Mouse (Mus musculus): ENCODE measurements at regions not wholly inside any gene's neighbourhood (a gene's known extent, or its start where the extent isn't known, plus 50 kb on each side); places are given as distances from the start of the nearest gene placed in this dataset.

DNA sequence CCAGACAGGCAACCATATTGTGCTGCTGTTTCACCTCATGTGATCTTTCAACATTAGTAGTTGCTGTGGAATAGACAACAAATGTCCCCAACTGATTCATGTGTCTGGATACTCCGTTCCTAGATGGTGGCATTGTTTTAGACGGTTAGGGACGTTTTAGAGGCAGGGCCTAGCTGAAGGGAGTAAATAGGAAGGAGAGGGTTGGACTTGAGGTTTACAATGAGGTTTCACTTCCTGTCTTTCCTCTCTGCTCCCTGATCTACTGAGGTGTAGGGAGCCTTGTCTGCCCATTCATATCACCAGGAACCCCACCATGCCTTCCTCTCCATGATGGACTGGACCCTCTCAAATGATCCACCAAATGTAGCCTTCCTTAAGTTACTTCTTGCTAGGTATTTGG lies 168.1 kb downstream of the Mex3b start:
- no peak for DNase-seq

DNA sequence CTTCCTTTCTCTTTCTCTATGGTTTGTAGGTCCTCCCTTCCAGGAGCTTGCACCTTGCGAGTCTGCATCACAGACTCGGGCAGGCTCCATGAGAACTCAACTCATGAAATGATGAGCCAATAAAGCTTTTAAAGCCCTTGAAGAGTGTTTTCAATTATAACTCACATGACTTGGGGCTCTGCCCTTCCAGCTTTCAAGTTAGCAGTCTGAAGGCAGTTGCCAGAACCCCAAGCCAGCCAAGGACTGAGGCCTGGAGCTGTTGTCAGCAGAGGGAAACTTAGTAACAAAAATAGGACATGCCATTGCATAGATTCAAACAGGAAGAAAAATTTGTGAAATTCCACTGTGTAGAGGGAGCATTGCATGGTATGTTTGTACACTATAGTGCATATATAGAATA lies 169.3 kb downstream of the Mex3b start:
- H3K4me3 ChIP-seq (ENCODE audit: low read depth, low read length) = no peak overlapping the region
- H3K36me3 ChIP-seq (replicated peaks; ENCODE audit: insufficient read depth, low read length) = no peaks in the 10 kb centered on the region
- no peak overlapping the region for H3K4me2 ChIP-seq (ENCODE audit: low read depth, low read length)
- no peak overlapping the region for H3K27ac ChIP-seq (ENCODE audit: low read depth)
- WGBS (ENCODE audit: insufficient replicate concordance) = 95% methylated on average over 2 of the region's 2 CpGs
- no peaks in the 10 kb centered on the region for H3K9me3 ChIP-seq (ENCODE audit: low read length)
- ATAC-seq (no peak), DNase-seq (no peak)
- H3K4me1 ChIP-seq (ENCODE audit: insufficient read depth) = no peaks in the 10 kb centered on the region
- H3K27me3 ChIP-seq (ENCODE audit: insufficient read depth, low read length) = no peaks in the 10 kb centered on the region
- no peak overlapping the region for H3K9ac ChIP-seq (replicated peaks)
- TF ChIP-seq EP300 (IDR thresholded peaks at IDR 0.05; ENCODE audit: low read depth) (no peak), CTCF (IDR thresholded peaks at IDR 0.05; ENCODE audit: low read depth) (no peak)

More for the DNA sequence above, 168.1 kb downstream of the Mex3b start:
- H3K4me1 ChIP-seq (ENCODE audit: insufficient read depth) = no peaks in the 10 kb centered on the region
- H3K4me3 ChIP-seq (ENCODE audit: low read depth, low read length) = no peak overlapping the region
- ATAC-seq = no peak
- H3K27ac ChIP-seq (ENCODE audit: low read depth) = no peak overlapping the region
- no peaks in the 10 kb centered on the region for H3K36me3 ChIP-seq (replicated peaks; ENCODE audit: insufficient read depth, low read length)
- no peaks in the 10 kb centered on the region for H3K9me3 ChIP-seq (ENCODE audit: low read length)
- 59% methylated on average over 3 of the region's 3 CpGs for WGBS (ENCODE audit: insufficient replicate concordance)
- no peak overlapping the region for H3K9ac ChIP-seq (replicated peaks)
- H3K4me2 ChIP-seq (ENCODE audit: low read depth, low read length) = no peak overlapping the region
- TF ChIP-seq CTCF (IDR thresholded peaks at IDR 0.05; ENCODE audit: low read depth) (no peak), EP300 (IDR thresholded peaks at IDR 0.05; ENCODE audit: low read depth) (no peak)
- H3K27me3 ChIP-seq (ENCODE audit: insufficient read depth, low read length) = no peaks in the 10 kb centered on the region

DNA sequence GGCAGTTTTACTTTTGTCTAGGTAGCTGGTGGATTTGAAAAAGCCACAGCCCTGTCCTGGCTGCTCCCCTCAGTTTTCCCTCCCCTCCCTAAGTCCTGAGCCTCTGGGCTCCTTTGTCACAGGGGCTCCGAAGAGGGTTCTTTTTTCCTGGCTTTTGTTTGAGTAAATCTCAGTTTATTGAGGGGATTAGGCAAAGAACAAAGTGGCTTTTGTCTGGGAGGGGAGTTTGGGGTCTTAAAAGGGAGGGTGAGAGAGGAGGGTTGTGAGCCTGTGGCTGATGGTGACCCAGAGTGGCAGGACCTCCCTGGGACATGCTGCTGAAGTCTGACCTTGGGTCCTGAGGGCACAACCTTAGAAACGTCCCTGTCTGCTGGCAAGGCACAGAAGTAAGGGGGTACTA lies 170.0 kb downstream of the Mex3b start:
- no peak for DNase-seq
- TF ChIP-seq CTCF (IDR thresholded peaks at IDR 0.05; ENCODE audit: low read depth) (no peak), EP300 (IDR thresholded peaks at IDR 0.05; ENCODE audit: low read depth) (no peak)
- H3K4me3 ChIP-seq (ENCODE audit: low read depth, low read length) = no peak overlapping the region
- no peaks in the 10 kb centered on the region for H3K9me3 ChIP-seq (ENCODE audit: low read length)
- no peaks in the 10 kb centered on the region for H3K36me3 ChIP-seq (replicated peaks; ENCODE audit: insufficient read depth, low read length)
- H3K4me1 ChIP-seq (ENCODE audit: insufficient read depth) = no peaks in the 10 kb centered on the region
- ATAC-seq = no peak
- H3K27ac ChIP-seq (ENCODE audit: low read depth) = no peak overlapping the region
- 27% methylated on average over 2 of the region's 2 CpGs for WGBS (ENCODE audit: insufficient replicate concordance)
- H3K27me3 ChIP-seq (ENCODE audit: insufficient read depth, low read length) = no peaks in the 10 kb centered on the region
- H3K4me2 ChIP-seq (ENCODE audit: low read depth, low read length) = no peak overlapping the region
- no peak overlapping the region for H3K9ac ChIP-seq (replicated peaks)

DNA sequence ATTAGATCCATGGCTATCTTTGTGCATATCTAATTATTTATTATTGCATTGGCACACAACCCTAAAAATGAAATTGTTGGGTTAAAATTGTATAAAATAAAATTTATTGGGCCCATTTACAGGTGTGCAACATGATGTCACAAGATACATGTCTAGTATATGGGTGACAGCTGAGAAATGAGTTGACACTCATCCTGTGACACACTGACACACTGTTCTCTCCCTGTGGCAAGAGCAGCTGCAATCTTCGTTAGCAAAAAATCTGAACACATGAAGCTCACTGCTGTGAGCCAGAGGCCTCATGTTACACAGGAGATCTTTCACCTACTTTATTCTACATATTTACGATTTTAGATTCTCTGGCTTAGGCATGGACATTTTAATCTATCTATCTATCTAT lies 170.6 kb downstream of the Mex3b start:
- Histone ChIP-seq H3K4me1 (ENCODE audit: insufficient read depth) (no peaks in the 10 kb centered on the region), H3K27ac (ENCODE audit: low read depth) (no peak overlapping the region)
- 70% methylated on average over 2 of the region's 2 CpGs for WGBS (ENCODE audit: insufficient replicate concordance)

DNA sequence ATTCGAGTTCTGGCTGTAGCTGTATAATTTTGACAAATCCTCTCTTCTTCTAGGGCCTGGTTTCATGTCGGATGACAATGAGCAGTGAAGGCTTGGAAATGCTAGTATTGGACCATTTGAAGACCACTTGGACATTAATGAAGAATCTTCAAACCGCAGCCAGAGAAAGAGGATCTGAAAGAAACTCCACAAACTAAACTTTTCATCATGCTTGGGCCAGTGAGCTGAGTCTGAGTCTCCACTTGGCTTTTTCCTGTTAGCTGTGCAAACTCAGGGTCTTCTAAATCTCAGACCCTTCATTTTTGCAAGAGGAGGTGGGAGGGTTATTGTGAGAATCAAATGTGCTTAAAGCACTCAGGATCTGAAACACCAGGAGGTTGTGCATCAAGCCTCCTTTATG lies 176.6 kb downstream of the Mex3b start:
- Histone ChIP-seq H3K27ac (ENCODE audit: low read depth) (no peak overlapping the region), H3K4me3 (ENCODE audit: low read depth, low read length) (no peak overlapping the region), H3K9me3 (ENCODE audit: low read length) (no peaks in the 10 kb centered on the region), H3K27me3 (ENCODE audit: insufficient read depth, low read length) (no peaks in the 10 kb centered on the region), H3K9ac (replicated peaks) (no peak overlapping the region), H3K36me3 (replicated peaks; ENCODE audit: insufficient read depth, low read length) (no peaks in the 10 kb centered on the region), H3K4me1 (ENCODE audit: insufficient read depth) (no peaks in the 10 kb centered on the region), H3K4me2 (ENCODE audit: low read depth, low read length) (no peak overlapping the region)
- DNase-seq (no peak), ATAC-seq (no peak)
- TF ChIP-seq EP300 (IDR thresholded peaks at IDR 0.05; ENCODE audit: low read depth) = no peak
- no peak for TF ChIP-seq CTCF (IDR thresholded peaks at IDR 0.05; ENCODE audit: low read depth)
- 67% methylated on average over 3 of the region's 3 CpGs for WGBS (ENCODE audit: insufficient replicate concordance)

More for the DNA sequence above, 170.6 kb downstream of the Mex3b start:
- TF ChIP-seq EP300 (IDR thresholded peaks at IDR 0.05; ENCODE audit: low read depth) (no peak), CTCF (IDR thresholded peaks at IDR 0.05; ENCODE audit: low read depth) (no peak)
- no peak overlapping the region for H3K4me3 ChIP-seq (ENCODE audit: low read depth, low read length)
- no peak for DNase-seq
- ATAC-seq = no peak
- H3K9ac ChIP-seq (replicated peaks) = no peak overlapping the region
- no peaks in the 10 kb centered on the region for H3K36me3 ChIP-seq (replicated peaks; ENCODE audit: insufficient read depth, low read length)
- H3K4me2 ChIP-seq (ENCODE audit: low read depth, low read length) = no peak overlapping the region
- no peaks in the 10 kb centered on the region for H3K9me3 ChIP-seq (ENCODE audit: low read length)
- H3K27me3 ChIP-seq (ENCODE audit: insufficient read depth, low read length) = no peaks in the 10 kb centered on the region

DNA sequence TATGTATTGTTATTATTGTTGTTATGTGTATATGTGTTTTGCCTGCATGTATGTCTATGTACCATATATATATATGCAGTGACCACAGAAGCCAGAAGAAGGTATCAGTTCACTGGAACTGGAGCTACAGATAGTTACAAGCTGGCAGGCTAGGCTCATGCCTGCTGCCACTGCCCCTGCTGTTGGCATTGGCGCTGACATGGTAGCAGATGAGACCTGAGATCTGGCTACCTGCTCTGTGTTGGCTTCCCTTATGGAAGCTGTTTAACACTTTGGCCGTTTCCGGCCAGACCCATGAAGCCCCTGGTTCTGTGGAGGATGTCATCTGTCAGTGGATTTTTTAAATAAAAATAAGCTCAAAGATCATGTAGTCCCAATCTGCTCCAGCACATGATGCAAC lies 178.1 kb downstream of the Mex3b start:
- Histone ChIP-seq H3K9me3 (ENCODE audit: low read length) (no peaks in the 10 kb centered on the region), H3K27ac (ENCODE audit: low read depth) (no peak overlapping the region), H3K4me3 (ENCODE audit: low read depth, low read length) (no peak overlapping the region), H3K9ac (replicated peaks) (no peak overlapping the region), H3K36me3 (replicated peaks; ENCODE audit: insufficient read depth, low read length) (no peaks in the 10 kb centered on the region), H3K4me2 (ENCODE audit: low read depth, low read length) (no peak overlapping the region), H3K27me3 (ENCODE audit: insufficient read depth, low read length) (no peaks in the 10 kb centered on the region), H3K4me1 (ENCODE audit: insufficient read depth) (no peaks in the 10 kb centered on the region)
- TF ChIP-seq CTCF (IDR thresholded peaks at IDR 0.05; ENCODE audit: low read depth) = no peak
- no peak for TF ChIP-seq EP300 (IDR thresholded peaks at IDR 0.05; ENCODE audit: low read depth)
- DNase-seq (no peak), ATAC-seq (no peak)
- WGBS (ENCODE audit: insufficient replicate concordance) = 74% methylated on average over 3 of the region's 3 CpGs

DNA sequence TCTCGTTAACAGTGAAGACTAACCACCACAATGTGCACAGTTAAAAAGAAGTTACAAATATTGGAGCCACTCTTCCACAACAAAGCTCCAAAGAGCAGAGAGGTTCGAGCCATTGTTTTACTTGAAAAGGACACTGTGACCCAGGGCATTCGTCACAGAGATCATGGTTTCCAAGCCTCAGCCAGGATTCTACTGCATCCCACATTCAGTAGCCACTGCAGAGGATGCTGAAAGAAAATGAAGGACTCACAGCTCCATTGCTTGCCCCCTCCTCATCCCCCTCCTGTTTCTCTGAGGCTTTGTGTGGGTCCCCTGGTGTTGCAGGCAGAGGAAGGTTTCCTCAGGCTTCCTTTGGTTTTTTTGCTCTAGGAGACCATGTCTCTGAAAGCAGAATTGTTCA lies 182.9 kb downstream of the Mex3b start:
- H3K4me2 ChIP-seq (ENCODE audit: low read depth, low read length) = no peak overlapping the region
- 56% methylated on average over 3 of the region's 3 CpGs for WGBS (ENCODE audit: insufficient replicate concordance)

More for the DNA sequence above, 182.9 kb downstream of the Mex3b start:
- H3K36me3 ChIP-seq (replicated peaks; ENCODE audit: insufficient read depth, low read length) = no peaks in the 10 kb centered on the region
- no peaks in the 10 kb centered on the region for H3K27me3 ChIP-seq (ENCODE audit: insufficient read depth, low read length)
- H3K9ac ChIP-seq (replicated peaks) = no peak overlapping the region
- H3K4me1 ChIP-seq (ENCODE audit: insufficient read depth) = no peaks in the 10 kb centered on the region
- H3K9me3 ChIP-seq (ENCODE audit: low read length) = no peaks in the 10 kb centered on the region
- H3K4me3 ChIP-seq (ENCODE audit: low read depth, low read length) = no peak overlapping the region
- DNase-seq (no peak), ATAC-seq (no peak)
- TF ChIP-seq CTCF (IDR thresholded peaks at IDR 0.05; ENCODE audit: low read depth) = no peak
- no peak for TF ChIP-seq EP300 (IDR thresholded peaks at IDR 0.05; ENCODE audit: low read depth)
- H3K27ac ChIP-seq (ENCODE audit: low read depth) = no peak overlapping the region
